Mouse (Mus musculus) brain, embryonic 18.5 days (tissue): Measurements from ENCODE around the gene Kif2a.
A peak's percentile ranks its signal among the peaks of the same experiment; 100 is the strongest.
"Not testable (repeated sequence)": the region's sequence is repeated elsewhere in the genome, so short reads cannot be mapped to it uniquely, and the experiment has no call there.

Experiments
- DNase-seq: peaks from one replicate; pipeline ENCODE4 v3.0.0-alpha.2; 2012; ENCODE audit warnings: low read depth, low spot score

Kif2a gene

DNA sequence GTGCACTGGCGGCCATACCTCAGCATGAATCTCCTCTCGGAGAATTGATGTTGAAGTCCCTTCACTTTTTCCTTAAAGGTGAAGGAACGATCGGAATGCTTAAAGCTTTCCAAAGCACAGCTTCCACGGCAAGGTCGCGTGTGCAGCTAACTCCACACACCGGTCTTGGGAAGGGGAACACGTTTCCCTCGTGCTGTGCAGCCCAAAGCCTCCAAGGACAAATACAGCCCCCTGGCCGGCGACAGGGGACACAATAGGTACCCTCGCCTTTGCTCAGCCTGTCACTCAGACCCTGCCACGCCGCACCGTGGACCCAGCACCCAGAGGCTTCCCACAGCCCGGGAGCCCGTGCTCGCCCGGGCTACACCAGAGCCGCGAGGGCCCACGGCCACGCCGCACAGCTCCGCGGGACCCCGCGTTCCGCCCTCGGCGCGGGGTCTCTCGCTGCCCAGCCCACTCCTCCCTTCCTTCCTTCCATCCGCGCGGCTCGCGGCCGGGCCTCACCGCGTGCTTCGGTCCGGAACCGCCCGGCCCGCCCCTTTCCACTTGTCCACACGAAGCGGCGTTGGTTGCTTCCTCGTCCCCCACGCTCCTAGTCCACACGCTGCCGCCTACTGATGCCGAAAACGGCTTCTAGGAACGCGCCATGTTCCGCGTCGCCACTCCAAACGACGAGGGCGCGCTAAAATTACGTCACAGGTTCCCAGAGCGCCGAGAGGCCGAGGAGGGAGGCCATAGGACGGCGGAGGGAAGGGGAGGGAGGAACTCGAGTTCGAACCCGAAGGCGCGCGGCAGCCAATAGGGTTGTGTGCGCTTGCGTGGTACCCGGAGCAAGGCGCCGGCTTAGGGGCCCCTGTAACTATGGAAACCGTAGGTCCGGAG is 85.4 kb downstream of the Kif2a start, which contains the start of gene Ipo11:
Gene Ipo11 (minus strand): TSS at position 703 of the 882 bp plus-strand sequence.
- peak; percentile 95 for DNase-seq

- no peak for DNase-seq
Measured at GRCm38 (mm10) chr13:106935871-106936255, 86.1 kb downstream of the Kif2a start.

DNA sequence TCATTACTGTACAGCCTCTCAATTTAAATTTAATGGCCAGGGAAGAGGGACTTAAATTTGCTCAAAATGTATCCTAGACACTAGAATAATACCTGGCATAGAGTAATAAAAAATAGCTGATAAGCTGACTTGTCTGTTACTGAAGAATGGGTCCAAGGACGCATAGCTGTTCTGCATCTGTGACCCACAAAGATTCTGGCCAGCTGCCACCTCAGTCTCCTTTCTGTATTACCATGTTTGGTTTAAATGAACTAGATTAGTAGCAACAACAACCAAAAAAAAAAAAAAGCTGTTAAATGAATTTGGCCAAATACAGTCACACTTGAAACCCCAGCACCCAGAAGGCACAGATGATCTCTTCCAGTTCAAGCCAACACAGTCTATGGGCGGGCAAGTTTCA is 92.7 kb downstream of the Kif2a start:
- DNase-seq, result no peak

GRCm38 (mm10) chr13:106928296-106928695 is 93.6 kb downstream of the Kif2a start:
- DNase-seq, result no peak

- DNase-seq, result not testable (repeated sequence)
Measured at GRCm38 (mm10) chr13:106925921-106926320, 96.0 kb downstream of the Kif2a start.

GRCm38 (mm10) chr13:106918322-106919050 is 103.4 kb downstream of the Kif2a start:
- peak; percentile 60 for DNase-seq

- no peak for DNase-seq
Measured at GRCm38 (mm10) chr13:106913125-106913736, 108.7 kb downstream of the Kif2a start.

- no peak for DNase-seq
Measured at GRCm38 (mm10) chr13:106910096-106910495, 111.8 kb downstream of the Kif2a start.
